Mouse (Mus musculus) right cerebral cortex, postnatal 25 days (tissue): ENCODE results near the gene Psap.

Source experiments
- DNase-seq: peaks from one replicate; pipeline ENCODE4 v3.0.0; 2022

The Psap gene

DNA sequence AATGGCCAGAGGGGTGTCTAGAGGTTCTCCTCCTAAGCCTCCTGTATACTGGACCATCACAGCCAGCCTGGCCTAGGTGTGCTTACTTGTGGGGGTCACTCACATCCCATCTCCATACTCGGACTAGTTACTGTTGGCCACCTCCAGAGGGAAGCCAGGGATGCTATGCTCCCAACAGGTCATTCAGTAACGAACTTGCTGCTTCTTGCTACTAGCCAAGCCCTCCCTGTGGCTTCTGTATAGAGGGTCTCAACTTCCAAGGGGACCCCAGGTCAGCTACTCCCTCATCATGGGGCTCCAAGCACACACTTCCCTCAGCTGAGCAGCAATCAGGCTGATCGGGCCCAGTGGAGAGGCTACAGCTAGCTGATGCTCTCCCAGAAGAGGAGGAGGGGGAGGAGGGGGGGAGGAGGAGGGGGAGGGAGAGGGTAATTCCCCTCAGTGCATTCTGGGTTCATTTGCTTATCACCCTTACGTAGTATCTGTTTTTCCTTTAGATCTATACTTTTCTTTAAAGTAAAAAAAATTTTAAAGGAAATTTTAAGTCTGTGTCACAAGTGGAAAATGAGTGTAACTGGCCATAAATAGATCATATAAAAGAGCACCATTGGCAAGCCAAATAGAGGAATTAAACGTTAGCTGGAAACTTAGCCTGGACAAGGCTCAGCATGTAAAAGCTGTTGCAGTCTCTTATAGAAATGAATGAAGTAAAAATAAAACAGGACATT is 72.8 kb downstream of the Psap start:
- DNase-seq = no peak

DNA sequence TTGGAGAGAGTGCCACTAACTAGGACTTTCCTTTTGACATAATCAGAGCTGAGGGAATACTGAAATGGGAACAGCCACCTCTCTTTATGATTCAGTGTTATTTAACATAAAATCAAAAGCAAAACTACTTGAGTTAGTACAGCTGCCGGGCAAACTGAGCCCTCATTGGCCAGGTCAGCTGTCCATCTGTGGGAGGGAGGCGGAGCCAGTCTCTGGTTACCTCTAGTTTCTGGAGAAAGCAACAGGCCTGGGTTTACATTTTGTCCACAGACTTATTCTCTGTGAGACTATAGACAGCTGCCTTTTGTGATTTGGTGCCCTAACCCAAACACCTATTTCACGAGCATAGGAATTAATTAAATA is 73.4 kb downstream of the Psap start:
- peak; percentile 61 for DNase-seq

DNA sequence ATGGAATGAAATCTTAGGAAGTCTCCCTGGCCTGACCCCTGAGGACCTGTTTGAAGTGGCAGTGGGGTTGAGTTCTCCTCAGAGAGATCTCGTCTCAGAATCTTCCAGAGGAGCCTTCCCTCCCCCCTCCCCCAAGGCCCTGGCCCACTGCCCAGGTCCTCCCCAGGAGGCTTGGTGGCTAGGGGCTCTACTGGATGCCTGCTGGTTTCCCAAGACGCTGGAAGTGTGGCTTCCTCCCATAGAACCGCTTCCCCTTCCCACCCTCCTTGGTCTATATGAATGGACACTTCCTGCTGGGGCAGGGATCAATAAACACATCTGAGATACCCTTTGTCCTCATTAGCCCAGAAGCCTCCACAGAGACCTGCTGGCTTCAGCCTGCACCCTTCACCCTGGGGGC is 73.8 kb downstream of the Psap start:
- no peak for DNase-seq

DNA sequence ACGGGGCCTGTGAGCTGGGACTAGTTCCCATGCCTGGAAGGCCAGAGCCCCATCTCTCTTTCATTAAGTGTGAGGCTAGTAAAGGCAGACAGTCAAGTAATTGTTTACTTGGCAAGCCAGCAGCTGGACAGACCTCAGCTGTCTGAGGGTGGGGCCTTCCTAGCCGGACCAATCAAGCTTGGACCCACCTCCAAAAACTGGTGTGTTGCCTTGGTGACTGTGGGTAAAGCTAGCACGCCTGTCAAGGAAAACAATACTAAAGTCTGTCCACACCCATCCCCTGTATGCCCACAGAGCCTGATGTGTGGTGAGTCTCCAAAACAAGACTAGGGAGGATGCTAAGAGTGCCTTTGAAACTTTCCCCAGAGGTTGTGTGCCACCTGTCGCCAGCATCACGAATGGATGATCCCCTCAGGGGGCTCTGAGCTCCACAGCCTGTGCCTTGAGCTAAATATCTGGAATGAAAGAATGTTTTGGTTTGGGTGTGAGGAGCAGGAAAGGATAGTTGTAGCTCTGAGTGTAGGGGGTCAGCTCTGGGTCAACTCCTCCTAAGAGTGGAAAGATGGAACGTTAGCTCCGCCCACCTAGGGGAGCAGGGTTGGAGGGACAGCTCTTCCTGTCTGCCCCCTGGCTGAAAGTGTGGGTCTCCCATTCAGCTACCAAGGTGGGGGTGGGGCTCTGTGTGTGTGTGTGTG is 74.5 kb downstream of the Psap start:
- DNase-seq = no peak
